Mouse (Mus musculus): ENCODE measurements around the gene Limch1.

GRCm38 (mm10) chr5:67048003-67048402, 302.4 kb downstream of the Limch1 start:
- no peak for TF ChIP-seq EP300 (IDR thresholded peaks at IDR 0.05; ENCODE audit: low read depth)
- TF ChIP-seq CTCF (IDR thresholded peaks at IDR 0.05; ENCODE audit: low read depth) = peak; percentile 87

All from liver, embryonic 14.5 days (tissue).